Mouse (Mus musculus): ENCODE data around the gene Vmn1r52.

- TF ChIP-seq CTCF (IDR thresholded peaks at IDR 0.05; ENCODE audit: borderline replicate concordance, control insufficient read depth, extremely low read depth, insufficient read depth, low read length, poor library complexity), result no peak
- no peak for TF ChIP-seq POLR2A (IDR thresholded peaks at IDR 0.05; ENCODE audit: control insufficient read depth, extremely low read depth, insufficient read depth, low read length, poor library complexity)
Measured at GRCm38 (mm10) chr6:90160139-90160538, 14.5 kb upstream of the Vmn1r52 start.
